Comparison of ENCODE assay signal across 13 mouse cellular contexts in genomic region chr4:57919494-57920423, GRCm38 (mm10). TPM values are rescaled to one million over a fixed set of nuclear protein-coding genes. Genes with fewer than 3 reads are reported as not detected.
DNase-seq lines count a peak whose midpoint lies in the region; ATAC-seq lines count a peak whose summit lies in the region.
"Had no signal": no experiment of that assay in that cellular context is flagged by ENCODE, and none has a peak within 500 bp of the region (broad histone marks: within the 10 kb centered on the region; RNA-seq: fewer than 3 reads in every experiment).

No protein-coding gene starts in this region.

- 17% methylated on average over 8 of the region's 8 CpGs for WGBS in limb, embryonic 12.5 days

- H3K9ac ChIP-seq in limb, embryonic 12.5 days (replicated peaks): no peak overlapping the region
- H3K9ac ChIP-seq: heart, embryonic 15.5 days; lung, embryonic 15.5 days had no signal

- peaks cover 9% of the 10 kb centered on the region; the same call in 1 of the 2 replicates for H3K27me3 ChIP-seq in limb, embryonic 12.5 days
- H3K27me3 ChIP-seq: heart, embryonic 15.5 days; lung, embryonic 15.5 days had no signal

- no peak overlapping the region for H3K27ac ChIP-seq in limb, embryonic 12.5 days
- H3K27ac ChIP-seq: heart, embryonic 15.5 days; left cerebral cortex, adult 2 months; lung, embryonic 15.5 days had no signal

- H3K9me3 ChIP-seq in limb, embryonic 12.5 days: no peaks in the 10 kb centered on the region
- H3K9me3 ChIP-seq: heart, embryonic 15.5 days; lung, embryonic 15.5 days had no signal

- H3K4me1 ChIP-seq in limb, embryonic 12.5 days (replicated peaks): peaks cover 32% of the 10 kb centered on the region

- peak overlapping the region; percentile 31; the same call in 1 of the 2 replicates for H3K4me2 ChIP-seq in limb, embryonic 12.5 days
- H3K4me2 ChIP-seq: heart, embryonic 15.5 days; lung, embryonic 15.5 days had no signal

- no peaks in the 10 kb centered on the region for H3K36me3 ChIP-seq in limb, embryonic 12.5 days
- H3K36me3 ChIP-seq: heart, embryonic 15.5 days; lung, embryonic 15.5 days had no signal

- H3K4me3 ChIP-seq in limb, embryonic 12.5 days (replicated peaks): no peak overlapping the region
- H3K4me3 ChIP-seq: heart, embryonic 15.5 days; left cerebral cortex, adult 2 months; lung, embryonic 15.5 days had no signal

- peak; percentile 25 for DNase-seq in lung, postnatal 36 days
- DNase-seq in lung, postnatal 4 days: no peak
- DNase-seq in Muller cell, postnatal 12 days (ENCODE audit: inconsistent ontology term): peak; percentile 53
- DNase-seq in embryo, embryonic 9.5 days (ENCODE audit: extremely low spot score): peak; percentile 35
- no peak for DNase-seq in adrenal gland, adult (ENCODE audit: inconsistent age in 2 of 2, low spot score in 1 of 2)
- no peak for DNase-seq in spleen, postnatal 10 days (ENCODE audit: low spot score in 2 of 2)
- DNase-seq in natural killer cell, adult 2 months (ENCODE audit: low spot score in 2 of 2): no peak
- DNase-seq: cerebellum, postnatal 10 days; kidney, adult 8-10 months had no signal

- ATAC-seq in limb, embryonic 12.5 days (ENCODE audit: insufficient number of reproducible peaks, insufficient read depth, low FRiP score, low TSS enrichment, low read depth): no peak

RNA-seq across cellular contexts. Expression of gene D630039A03Rik, which starts 3.7 kb away (rescaled TPM):
- polyA plus RNA-seq in limb, embryonic 12.5 days (2016; fragmentation: Nextera tagmentation; extraction: Ambion mirVana): 0.33 and 0.42 TPM in 2 replicates

RNA-seq across cellular contexts. Expression of gene Txn1, which starts 36.5 kb away (rescaled TPM):
- 427 and 450 TPM in 2 replicates for polyA plus RNA-seq in limb, embryonic 12.5 days (2016; fragmentation: Nextera tagmentation; extraction: Ambion mirVana)

Comparison
In these comparisons a context has a peak if more than half of its experiments do, and no peak if none do; other contexts are left out.
1. DNase-seq: peak in lung, postnatal 36 days (single experiment), Muller cell, postnatal 12 days (single experiment) and embryo, embryonic 9.5 days (single experiment); none in lung, postnatal 4 days (0 of 2), adrenal gland, adult (0 of 2), spleen, postnatal 10 days (0 of 2) and natural killer cell, adult 2 months (0 of 2).